Mouse (Mus musculus) kidney, postnatal 0 days (tissue): ENCODE measurements around the gene Peg10. TPM values are rescaled to one million over a fixed set of nuclear protein-coding genes. Genes with fewer than 3 reads are reported as not detected.
"Not testable (repeated sequence)": the region's sequence is repeated elsewhere in the genome, so short reads cannot be mapped to it uniquely, and the experiment has no call there.

ENCODE experiments used
- ATAC-seq: fragments of 200-750 bp; cut with Nextera tagmentation; replicated peaks from 2 replicates; pipeline ENCODE4 v1.8.0; 2017; ENCODE audit warnings: low read depth, moderate number of reproducible peaks, moderate TSS enrichment, moderate library complexity; ENCODE audit not compliant: low FRiP score
- DNase-seq: peaks from one replicate; pipeline ENCODE4 v3.0.0-alpha.2; 2016; ENCODE audit warnings: low spot score
- H3K27ac ChIP-seq: fragments of 300-500 bp; sonication (generic); 2 replicates; pipeline ENCODE4 v1.5.1; 2014; ENCODE audit warnings: mild to moderate bottlenecking
- H3K27me3 ChIP-seq: fragments of 300-500 bp; sonication (generic); 2 replicates; pipeline ENCODE4 v1.6.1; 2014; ENCODE audit warnings: low read length, mixed read lengths; ENCODE audit not compliant: insufficient read depth
- H3K36me3 ChIP-seq: fragments of 300-500 bp; sonication (generic); 2 replicates; pipeline ENCODE4 v1.6.1; 2014; ENCODE audit warnings: low read length, mixed read lengths; ENCODE audit not compliant: insufficient read depth
- H3K4me1 ChIP-seq: fragments of 300-500 bp; sonication (generic); replicated peaks from 2 replicates; pipeline ENCODE4 v1.6.1; 2014; ENCODE audit warnings: antibody characterized with exemption, low read length, mixed read lengths; ENCODE audit not compliant: insufficient read depth
- H3K4me2 ChIP-seq: fragments of 300-500 bp; sonication (generic); 2 replicates; pipeline ENCODE4 v1.6.1; 2014; ENCODE audit warnings: mild to moderate bottlenecking, low read length, moderate library complexity, mixed read lengths
- H3K4me3 ChIP-seq: fragments of 300-500 bp; sonication (generic); replicated peaks from 2 replicates; pipeline ENCODE4 v1.5.1; 2014; ENCODE audit warnings: low read depth, low read length
- H3K9ac ChIP-seq: fragments of 300-500 bp; sonication (generic); 2 replicates; pipeline ENCODE4 v1.6.1; 2014; ENCODE audit warnings: low read depth, low read length
- H3K9me3 ChIP-seq: fragments of 300-500 bp; sonication (generic); replicated peaks from 2 replicates; pipeline ENCODE4 v1.6.1; 2016; ENCODE audit warnings: low read length, inconsistent platforms, mixed read lengths
- CTCF ChIP-seq: IDR thresholded peaks from 2 replicates; pipeline ENCODE4 v1.5.1; 2016; ENCODE audit warnings: antibody characterized with exemption, low read depth, mild to moderate bottlenecking, moderate library complexity
- WGBS: fragments of 180-500 bp; shearing (Covaris S2); extraction: QIAGEN DNeasy Blood & Tissue Kit; methylation state at CpG from one replicate; pipeline ENCODE4 v1.1.7; 2014; 5-methylcytosine and 5-hydroxymethylcytosine counted together
- polyA plus RNA-seq: library from polyadenylated mRNA; unstranded; fragments of >200 nt; fragmentation: Nextera tagmentation; extraction: Ambion mirVana; gene quantifications from 2 replicates; pipeline ENCODE4 v1.2.1, GENCODE M21; 2015

Peg10 gene
- polyA plus RNA-seq, 1 experiment from 2014 or later, result 1.2 TPM

DNA sequence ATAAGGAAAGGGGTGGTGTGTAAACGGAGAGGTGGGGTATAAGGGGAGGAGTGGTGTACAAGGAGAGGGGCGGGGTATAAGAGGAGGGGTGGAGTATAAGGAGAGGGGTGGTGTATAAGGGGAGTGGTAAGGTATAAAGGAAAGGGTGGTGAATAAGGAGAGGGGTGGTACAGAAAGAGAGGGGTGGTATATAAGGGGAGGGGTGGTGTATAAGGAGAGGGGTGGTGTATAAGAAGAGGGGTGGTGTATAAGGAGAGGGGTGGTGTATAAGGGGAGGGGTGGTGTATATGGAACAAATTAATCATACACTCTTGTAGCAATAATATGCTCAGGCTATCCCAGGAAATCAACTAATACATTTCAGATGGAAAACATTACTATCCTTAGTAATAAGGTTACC is 15.1 kb downstream of the Peg10 start:
- Histone ChIP-seq H3K4me3 (no peak overlapping the region), H3K4me1 (no peaks in the 10 kb centered on the region), H3K36me3 (no peaks in the 10 kb centered on the region), H3K27me3 (no peaks in the 10 kb centered on the region), H3K27ac (no peak overlapping the region), H3K4me2 (no peak overlapping the region), H3K9me3 (no peaks in the 10 kb centered on the region), H3K9ac (no peak overlapping the region)
- no peak for DNase-seq
- peak; percentile 97 for ATAC-seq
- no peak for TF ChIP-seq CTCF
- 36% methylated on average over 2 of the region's 2 CpGs for WGBS

DNA sequence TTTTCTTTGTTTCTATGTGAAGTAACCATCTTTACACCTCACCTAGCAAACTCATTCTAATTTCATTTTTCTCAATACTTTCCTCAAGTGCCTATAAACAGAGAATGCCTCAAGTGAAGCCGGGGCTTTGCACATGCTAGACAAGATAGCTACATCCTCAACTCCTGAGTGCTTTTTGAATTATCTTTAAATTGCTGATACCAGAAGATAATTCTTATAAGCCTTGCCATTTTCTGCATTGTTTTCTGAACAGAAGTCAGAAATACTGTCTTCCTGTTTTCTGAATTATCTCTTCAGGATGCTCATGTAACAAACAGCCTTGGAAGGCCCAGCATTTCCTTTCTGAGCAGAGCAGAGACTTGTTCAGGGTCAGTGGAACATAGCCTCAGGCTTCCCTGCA is 49.2 kb downstream of the Peg10 start:
- no peaks in the 10 kb centered on the region for H3K9me3 ChIP-seq
- no peak overlapping the region for H3K4me2 ChIP-seq
- DNase-seq, result no peak
- H3K9ac ChIP-seq, result no peak overlapping the region
- TF ChIP-seq CTCF, result no peak
- no peak for ATAC-seq
- H3K36me3 ChIP-seq, result no peaks in the 10 kb centered on the region
- H3K4me1 ChIP-seq, result no peaks in the 10 kb centered on the region
- no peak overlapping the region for H3K27ac ChIP-seq
- no peaks in the 10 kb centered on the region for H3K27me3 ChIP-seq
- H3K4me3 ChIP-seq, result no peak overlapping the region
- WGBS, result 87% methylated on average over 1 of the region's 1 CpGs

DNA sequence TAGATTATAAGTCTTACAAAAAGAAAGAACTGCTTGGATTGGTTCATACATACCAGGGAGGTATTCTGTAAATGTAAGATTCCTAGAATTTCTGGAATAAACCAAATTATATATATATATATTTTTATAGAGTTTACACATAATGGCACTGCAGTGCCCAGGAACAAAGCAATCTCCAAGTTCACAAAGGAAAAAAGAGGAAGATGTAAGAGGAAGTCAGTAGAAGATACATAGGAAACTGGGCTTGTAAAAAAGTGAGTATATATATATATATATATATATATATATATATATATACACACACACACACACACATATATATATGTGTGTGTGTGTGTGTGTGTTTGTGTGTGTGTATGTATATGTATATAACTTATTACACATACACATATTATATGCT is 50.2 kb downstream of the Peg10 start:
- H3K9ac ChIP-seq, ATAC-seq, H3K4me1 ChIP-seq, DNase-seq, H3K4me2 ChIP-seq, H3K27me3 ChIP-seq, H3K36me3 ChIP-seq, H3K27ac ChIP-seq, H3K4me3 ChIP-seq, H3K9me3 ChIP-seq: not testable (repeated sequence)

DNA sequence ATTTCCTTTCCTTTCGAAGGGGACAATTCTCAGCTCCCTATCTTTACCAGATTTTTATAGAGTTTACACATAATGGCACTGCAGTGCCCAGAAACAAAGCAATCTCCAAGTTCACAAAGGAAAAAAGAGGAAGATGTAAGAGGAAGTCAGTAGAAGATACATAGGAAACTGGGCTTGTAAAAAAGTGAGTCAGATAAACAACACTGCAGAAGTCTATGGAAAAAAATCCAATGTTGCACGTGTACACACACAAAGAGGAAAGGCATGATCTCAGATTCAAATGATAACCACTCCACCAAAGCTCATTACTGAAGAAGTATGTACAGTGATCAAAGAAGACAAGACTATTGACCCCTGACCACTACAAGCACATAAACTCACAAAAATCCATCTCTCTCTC is 51.3 kb downstream of the Peg10 start:
- TF ChIP-seq CTCF, result no peak
- H3K27me3 ChIP-seq, result no peaks in the 10 kb centered on the region
- no peaks in the 10 kb centered on the region for H3K4me1 ChIP-seq
- H3K4me3 ChIP-seq, result no peak overlapping the region
- ATAC-seq (no peak), DNase-seq (no peak)
- H3K9ac ChIP-seq, result no peak overlapping the region
- WGBS, result 24% methylated on average over 2 of the region's 2 CpGs
- H3K36me3 ChIP-seq, result no peaks in the 10 kb centered on the region
- no peaks in the 10 kb centered on the region for H3K9me3 ChIP-seq
- no peak overlapping the region for H3K4me2 ChIP-seq
- H3K27ac ChIP-seq, result no peak overlapping the region

DNA sequence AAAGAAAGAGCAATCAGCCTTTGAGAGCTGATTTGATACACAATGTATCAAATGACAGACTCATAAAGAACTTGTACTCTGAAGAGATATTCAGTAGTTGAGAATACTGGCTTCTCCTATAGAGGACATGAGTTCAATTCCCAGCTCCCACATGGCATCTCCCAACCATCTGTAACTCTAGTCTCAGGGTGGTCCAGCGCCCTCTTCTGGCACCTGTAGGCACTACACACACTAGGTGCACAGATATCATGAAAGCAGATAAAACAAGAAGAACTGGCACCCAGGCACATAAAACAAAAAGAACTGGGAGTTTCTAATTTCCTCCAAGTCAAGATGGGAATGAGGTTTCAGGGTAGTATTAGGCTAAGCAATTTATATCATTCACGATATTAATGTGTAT is 52.3 kb downstream of the Peg10 start:
- H3K27me3 ChIP-seq, result no peaks in the 10 kb centered on the region
- H3K4me1 ChIP-seq, result no peaks in the 10 kb centered on the region
- ATAC-seq (no peak), DNase-seq (no peak)
- H3K9ac ChIP-seq, result no peak overlapping the region
- no peak overlapping the region for H3K27ac ChIP-seq
- no peak overlapping the region for H3K4me2 ChIP-seq
- H3K36me3 ChIP-seq, result no peaks in the 10 kb centered on the region
- no peaks in the 10 kb centered on the region for H3K9me3 ChIP-seq
- WGBS, result 79% methylated on average over 2 of the region's 2 CpGs
- TF ChIP-seq CTCF, result no peak
- H3K4me3 ChIP-seq, result no peak overlapping the region

DNA sequence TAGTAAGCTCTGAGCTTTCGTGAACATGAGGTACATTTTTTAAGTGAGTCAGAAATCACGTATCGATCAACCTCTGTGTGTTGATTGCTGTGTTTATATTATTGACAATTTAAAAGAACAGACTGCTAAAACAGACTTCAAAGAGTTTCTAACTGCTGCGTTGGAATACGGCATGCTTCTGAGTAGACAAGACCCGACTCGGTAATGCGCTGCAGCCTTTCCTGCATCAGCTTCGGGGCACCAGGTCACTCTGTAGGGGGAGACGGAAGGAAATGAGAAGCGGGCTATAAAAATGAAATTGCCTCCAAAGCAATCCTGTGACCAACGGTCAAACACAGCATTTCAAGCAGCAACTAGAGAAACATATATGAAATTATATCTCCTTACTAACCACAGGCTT is 59.9 kb downstream of the Peg10 start:
- no peaks in the 10 kb centered on the region for H3K27me3 ChIP-seq
- WGBS, result 42% methylated on average over 12 of the region's 12 CpGs
- no peak overlapping the region for H3K27ac ChIP-seq
- H3K9ac ChIP-seq, result no peak overlapping the region
- no peak for TF ChIP-seq CTCF
- no peaks in the 10 kb centered on the region for H3K9me3 ChIP-seq
- no peak for ATAC-seq
- H3K36me3 ChIP-seq, result no peaks in the 10 kb centered on the region
- no peak overlapping the region for H3K4me3 ChIP-seq
- no peaks in the 10 kb centered on the region for H3K4me1 ChIP-seq
- no peak overlapping the region for H3K4me2 ChIP-seq
- DNase-seq, result peak; percentile 30

Other genes with a start within 250 kb of the Peg10 start
- 306 and 344 TPM in 2 replicates for gene Col1a2, start 242.5 kb upstream of the Peg10 start, polyA plus RNA-seq
- gene Casd1, start 146.5 kb upstream of the Peg10 start, polyA plus RNA-seq, result 26.7 and 27.4 TPM in 2 replicates
- gene Sgce, start 99 bp upstream of the Peg10 start, polyA plus RNA-seq, result 42.7 and 50.6 TPM in 2 replicates
- gene Ppp1r9a, start 155.6 kb downstream of the Peg10 start, polyA plus RNA-seq, result 8.2 and 10.3 TPM in 2 replicates